Mouse (Mus musculus): ENCODE data around the gene Shroom3.
A peak's percentile ranks its signal among the peaks of the same experiment; 100 is the strongest.

The Shroom3 gene

GRCm38 (mm10) chr5:92969443-92969842 lies 286.2 kb downstream of the Shroom3 start:
- DNase-seq (ENCODE audit: low spot score in 2 of 2): no peak

GRCm38 (mm10) chr5:92969926-92970325 lies 286.7 kb downstream of the Shroom3 start:
- no peak for DNase-seq (ENCODE audit: low spot score in 2 of 2)

- DNase-seq (ENCODE audit: low spot score in 2 of 2): no peak
Observed at GRCm38 (mm10) chr5:92970480-92970879, 287.2 kb downstream of the Shroom3 start.

- no peak for DNase-seq (ENCODE audit: low spot score in 2 of 2)
Observed at GRCm38 (mm10) chr5:92980393-92980792, 297.2 kb downstream of the Shroom3 start.

GRCm38 (mm10) chr5:92980862-92981261 lies 297.6 kb downstream of the Shroom3 start:
- DNase-seq (ENCODE audit: low spot score in 2 of 2): no peak

DNA sequence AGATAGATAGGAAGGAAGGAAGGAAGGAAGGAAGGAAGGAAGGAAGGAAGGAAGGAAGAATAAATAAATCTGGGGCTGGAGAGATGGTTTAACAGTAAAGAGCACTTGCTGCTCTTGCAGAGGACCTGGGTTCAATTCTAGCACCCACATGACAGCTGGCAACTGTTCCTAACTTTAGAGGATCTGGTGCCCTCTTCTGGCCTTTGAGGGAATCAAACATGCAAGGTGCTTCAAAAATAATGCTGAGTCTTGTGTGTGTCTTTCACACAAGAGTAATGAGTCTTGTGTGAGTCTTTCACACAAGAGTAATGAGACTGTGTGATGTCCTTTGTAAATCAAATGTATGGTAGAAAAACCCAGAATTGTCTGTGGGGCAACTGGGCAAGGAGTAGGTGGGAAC lies 299.4 kb downstream of the Shroom3 start:
- no peak for DNase-seq (ENCODE audit: low spot score in 2 of 2)

GRCm38 (mm10) chr5:92983942-92984341 lies 300.7 kb downstream of the Shroom3 start:
- DNase-seq (ENCODE audit: low spot score in 2 of 2): no peak

DNA sequence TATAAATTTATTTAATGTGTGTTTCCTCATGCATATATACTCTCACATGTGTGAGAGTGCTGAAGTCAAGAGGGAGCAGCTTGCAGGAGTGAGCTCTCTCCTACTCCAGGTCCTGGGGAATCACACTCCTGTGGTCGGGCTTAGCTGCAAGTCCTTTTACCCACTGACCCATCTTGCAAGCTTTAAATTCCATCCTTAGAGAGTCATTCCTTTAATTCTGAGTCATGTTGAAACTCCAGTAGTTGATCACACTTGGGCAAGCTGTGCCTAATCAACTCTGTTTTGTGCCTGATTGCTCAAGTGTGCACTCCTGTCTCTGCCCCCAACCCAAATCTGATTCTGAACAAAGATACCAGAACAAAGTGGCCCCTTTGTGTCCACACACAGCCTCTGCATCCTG lies 301.5 kb downstream of the Shroom3 start:
- no peak for DNase-seq (ENCODE audit: low spot score in 2 of 2)

GRCm38 (mm10) chr5:92985391-92985790 lies 302.2 kb downstream of the Shroom3 start:
- no peak for DNase-seq (ENCODE audit: low spot score in 2 of 2)

GRCm38 (mm10) chr5:92986651-92987610 lies 303.7 kb downstream of the Shroom3 start:
- no peak for DNase-seq (ENCODE audit: low spot score in 2 of 2)

GRCm38 (mm10) chr5:92987891-92988768 lies 304.9 kb downstream of the Shroom3 start:
- no peak for DNase-seq (ENCODE audit: low spot score in 2 of 2)

DNA sequence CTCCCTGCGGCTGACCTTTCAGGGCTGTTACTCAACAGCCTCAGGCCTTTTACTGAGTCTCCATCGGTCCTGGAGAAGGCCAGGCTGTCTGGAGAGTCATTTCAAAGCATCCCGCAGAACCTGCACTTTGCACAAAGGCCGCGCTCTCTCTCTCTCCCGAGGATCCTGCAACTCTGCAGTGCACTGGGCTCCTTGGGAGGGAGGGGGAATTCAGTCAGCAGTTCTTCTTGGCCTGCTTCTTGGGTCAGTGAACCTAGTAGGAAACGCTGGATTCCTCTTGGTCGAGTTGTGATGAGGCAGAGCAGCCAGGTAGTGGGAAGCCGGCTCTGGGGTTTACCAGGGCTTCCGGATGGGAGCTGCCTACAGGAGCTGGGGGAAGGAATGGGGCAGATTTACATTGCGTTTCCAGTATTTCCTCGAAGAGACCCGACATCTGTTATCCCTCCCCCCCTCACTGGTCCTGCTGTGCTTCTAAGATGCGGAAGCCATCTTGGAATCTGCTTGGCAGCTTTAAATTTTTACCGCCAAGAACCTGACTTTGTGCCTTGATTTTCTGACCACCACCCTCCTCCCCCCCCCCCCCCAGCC lies 305.6 kb downstream of the Shroom3 start:
- DNase-seq (ENCODE audit: low spot score in 2 of 2): no peak

DNA sequence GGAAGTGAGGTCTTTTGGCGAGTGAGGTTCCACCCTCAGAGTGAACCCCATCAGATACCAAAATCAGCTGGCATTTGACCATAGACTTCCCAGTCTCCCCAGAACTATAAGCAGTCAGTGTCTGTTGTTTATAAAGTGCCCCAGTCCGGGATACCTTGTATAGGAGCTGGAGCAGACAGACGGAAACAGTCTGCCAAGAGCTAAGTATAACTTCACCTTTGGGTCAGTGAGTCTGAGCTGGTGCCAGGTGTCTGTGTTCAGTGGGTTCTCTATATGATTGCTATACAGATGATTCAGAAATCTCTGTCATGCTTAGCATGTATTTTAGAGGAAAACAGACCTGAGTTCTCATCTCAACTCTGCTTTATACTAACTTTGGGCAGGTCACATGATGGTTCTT lies 308.9 kb downstream of the Shroom3 start:
- DNase-seq (ENCODE audit: low spot score in 2 of 2): no peak

DNA sequence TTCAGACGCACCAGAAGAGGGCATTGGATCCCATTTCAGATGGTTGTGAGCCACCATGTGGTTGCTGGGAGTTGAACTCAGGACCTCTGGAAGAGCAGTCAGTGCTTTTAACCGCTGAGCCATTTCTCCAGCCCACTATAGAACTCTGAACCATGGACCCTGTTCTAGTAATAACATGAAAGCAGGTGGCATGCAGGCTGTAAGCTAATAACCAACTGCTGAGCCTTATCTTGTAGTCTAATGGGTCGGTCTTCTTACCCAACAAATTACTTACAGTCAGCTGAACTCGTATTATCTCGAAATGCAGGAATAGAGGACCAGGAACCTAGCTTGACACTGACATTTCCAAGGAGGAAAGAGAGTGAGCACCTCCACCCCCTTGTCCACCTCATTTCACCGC lies 311.1 kb downstream of the Shroom3 start:
- no peak for DNase-seq (ENCODE audit: low spot score in 2 of 2)

DNA sequence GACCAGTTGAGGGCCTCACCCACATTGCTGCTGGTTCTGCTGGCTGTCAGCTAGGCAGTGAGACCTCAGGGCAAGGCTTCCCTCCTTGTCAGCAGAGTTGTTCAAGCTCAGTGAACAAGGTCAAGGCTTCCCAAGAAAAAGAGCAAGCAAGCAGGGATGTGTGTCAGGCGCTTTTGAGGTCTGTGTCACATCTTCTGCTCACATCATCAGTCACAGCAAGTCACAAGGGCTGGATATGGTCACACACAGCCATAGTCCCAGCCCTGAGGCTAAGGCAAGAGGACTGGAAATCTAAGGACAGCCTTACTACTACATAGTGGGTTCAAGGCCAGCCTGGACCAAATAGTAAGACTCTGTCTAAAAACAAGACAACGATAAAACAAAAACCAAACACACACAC lies 311.6 kb downstream of the Shroom3 start:
- DNase-seq (ENCODE audit: low spot score in 2 of 2): no peak

- no peak for DNase-seq (ENCODE audit: low spot score in 2 of 2)
Observed at GRCm38 (mm10) chr5:92997428-92998120, 314.3 kb downstream of the Shroom3 start.

DNA sequence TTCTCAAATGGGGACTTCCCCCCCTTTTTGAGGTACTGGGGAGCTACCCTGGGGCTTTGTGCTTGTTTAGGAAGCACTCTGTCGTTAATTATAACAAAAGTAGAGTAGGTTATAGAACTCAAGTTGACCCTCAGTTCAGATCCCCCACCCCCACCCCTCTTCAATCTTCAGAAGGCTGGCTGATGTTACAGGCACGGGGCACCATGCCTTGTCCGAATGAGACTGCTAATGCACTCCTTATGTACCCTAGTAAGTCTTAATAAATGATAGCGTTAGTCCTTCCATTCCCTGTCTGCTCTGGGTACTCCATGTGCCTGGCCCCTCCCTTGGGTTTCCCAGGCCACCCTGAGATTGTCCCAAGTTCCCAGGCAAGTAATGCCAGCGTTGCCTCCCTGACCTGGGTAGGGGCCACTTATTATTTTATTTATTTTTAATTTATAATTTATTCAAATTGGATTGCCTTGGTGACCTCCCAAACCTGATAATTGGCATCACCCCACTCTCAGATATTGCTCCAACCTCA lies 315.3 kb downstream of the Shroom3 start:
- DNase-seq (ENCODE audit: low spot score in 2 of 2): no peak

GRCm38 (mm10) chr5:93000060-93000459 lies 316.8 kb downstream of the Shroom3 start:
- DNase-seq (ENCODE audit: low spot score in 2 of 2): no peak

DNA sequence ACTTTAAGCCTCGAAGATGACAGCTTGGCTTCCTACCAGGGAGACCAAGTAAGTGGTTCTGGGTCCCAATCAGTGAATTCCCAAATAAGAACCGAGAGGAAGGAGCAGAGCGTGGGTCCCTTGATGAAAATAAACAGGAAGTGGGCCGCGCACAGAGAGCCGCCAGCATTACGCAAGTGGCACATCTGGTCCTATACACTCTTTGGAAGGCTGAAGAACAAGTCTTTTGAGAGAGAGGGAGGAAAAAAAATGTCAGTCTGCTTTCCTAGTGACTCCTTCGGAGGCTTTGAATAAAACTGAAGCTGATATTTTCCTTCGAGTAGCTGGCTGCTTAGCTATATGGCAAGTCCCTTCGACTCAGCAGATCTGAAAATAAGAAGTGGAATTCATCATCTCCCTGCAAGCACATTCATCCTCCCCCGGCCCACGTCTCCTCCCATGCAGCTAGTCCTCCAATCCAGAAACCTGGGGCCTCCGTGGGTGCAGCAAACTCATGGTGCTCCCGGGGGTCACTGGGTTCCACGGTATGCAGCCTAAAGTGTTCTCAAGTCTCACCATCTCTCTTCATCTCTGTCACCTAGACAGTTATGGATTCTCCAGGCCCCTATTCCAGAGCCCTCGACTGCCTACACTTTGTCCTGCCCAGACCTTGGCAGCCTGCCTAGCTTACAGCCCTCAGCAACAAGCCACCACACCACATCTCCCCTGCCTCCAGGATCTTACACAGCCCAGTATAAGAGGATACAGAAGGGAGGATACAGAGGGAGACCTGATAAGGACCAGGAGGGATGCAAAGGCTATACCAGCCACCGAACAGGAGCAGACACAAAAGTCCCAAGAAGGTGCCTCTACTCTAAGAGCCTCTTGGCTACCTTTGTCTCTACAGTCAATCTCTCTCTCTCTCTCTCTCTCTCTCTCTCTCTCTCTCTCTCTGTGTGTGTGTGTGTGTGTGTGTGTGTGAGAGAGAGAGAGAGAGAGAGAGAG lies 317.8 kb downstream of the Shroom3 start:
- peak; percentile 71 to 82 for DNase-seq (ENCODE audit: low spot score in 2 of 2)

DNA sequence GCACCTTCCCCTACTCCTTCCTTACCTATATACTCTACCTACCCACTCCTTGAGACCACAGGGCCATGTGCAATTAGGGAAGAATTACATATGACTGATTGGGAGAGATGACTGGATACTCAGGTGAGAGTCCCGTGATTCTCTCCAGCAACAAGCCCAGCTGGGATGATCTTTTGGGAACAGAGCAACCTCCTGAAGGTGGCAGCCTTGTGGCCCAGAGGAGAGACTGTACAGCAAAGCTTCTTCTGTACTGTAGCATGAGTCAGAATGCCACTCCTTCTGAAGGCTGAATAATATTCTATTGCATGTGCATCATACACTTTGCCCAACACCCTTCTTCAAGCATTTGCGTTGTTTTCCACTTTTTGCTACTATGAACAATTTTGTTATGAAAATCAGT lies 319.4 kb downstream of the Shroom3 start:
- no peak for DNase-seq (ENCODE audit: low spot score in 2 of 2)

Data from right cerebral cortex, postnatal 10 days (tissue).